Mouse (Mus musculus): ENCODE data around the gene Gm27027.

DNA sequence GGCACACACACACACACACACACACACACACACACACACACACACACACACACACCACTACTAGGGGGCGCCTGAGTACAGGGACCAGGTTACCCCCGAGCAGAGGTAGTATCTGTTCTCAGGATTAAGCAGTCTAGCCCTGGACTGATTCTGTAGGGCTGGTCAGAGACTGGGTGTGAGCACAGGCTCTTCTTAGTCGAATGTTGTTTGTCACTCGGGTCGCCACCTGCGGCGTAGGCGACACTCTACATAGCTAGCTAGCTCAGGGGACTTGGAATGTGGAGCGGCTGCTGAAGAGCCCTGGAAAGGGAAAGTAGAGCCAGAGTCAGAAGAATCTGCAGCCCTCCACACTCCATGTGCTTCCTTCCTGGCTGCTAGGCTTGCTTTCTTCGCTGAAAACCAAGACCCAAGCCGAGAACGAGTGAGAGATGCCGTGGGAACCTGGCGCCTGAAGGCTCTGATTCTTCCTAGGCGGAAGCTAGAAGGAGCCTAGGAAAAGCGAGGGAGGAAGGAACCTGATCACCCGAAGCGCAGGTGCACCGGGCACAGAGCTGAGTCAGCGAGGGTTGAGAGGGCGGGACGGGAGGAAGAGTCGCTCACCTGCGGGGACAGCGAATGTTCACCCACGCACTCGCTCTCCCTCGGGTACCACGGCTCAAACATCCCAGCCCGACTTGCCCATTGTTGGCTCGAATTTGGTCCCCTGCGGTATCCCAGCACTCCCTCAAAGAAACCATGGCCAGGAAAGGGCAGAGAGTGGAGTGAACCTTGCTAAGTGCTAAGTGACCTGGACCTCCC is 41.2 kb downstream of the Gm27027 start:
- TF ChIP-seq POLR2A (IDR thresholded peaks at IDR 0.05; ENCODE audit: extremely low read depth, insufficient read depth, low read length) (no peak), CTCF (IDR thresholded peaks at IDR 0.05; ENCODE audit: low read depth, low read length) (no peak)
